8 mouse cellular contexts compared by ENCODE assay signal in genomic region chr8:22060446-22060889, GRCm38 (mm10). TPM values are rescaled to one million over a fixed set of nuclear protein-coding genes. Genes with fewer than 3 reads are reported as not detected.
DNase-seq lines count a peak whose midpoint lies in the region; ATAC-seq and TF ChIP-seq lines count a peak whose summit lies in the region.

TSS of gene Alg11 (plus strand) at chr8:22060721.

- H3K9ac ChIP-seq in embryonic facial prominence, embryonic 15.5 days, result peak within 1 kb of the TSS; percentile 60
- peak within 1 kb of the TSS; percentile 66 for H3K9ac ChIP-seq in limb, embryonic 14.5 days (ENCODE audit: low read depth, low read length, severe bottlenecking)
- peak within 1 kb of the TSS; percentile 68 for H3K9ac ChIP-seq in midbrain, postnatal 0 days (replicated peaks; ENCODE audit: low read length, poor library complexity, severe bottlenecking)

- H3K9me3 ChIP-seq in embryonic facial prominence, embryonic 15.5 days (replicated peaks), result no peaks in the 10 kb centered on the region
- no peaks in the 10 kb centered on the region for H3K9me3 ChIP-seq in limb, embryonic 14.5 days (ENCODE audit: control insufficient read depth, low read length)
- H3K9me3 ChIP-seq in midbrain, postnatal 0 days (ENCODE audit: low read length), result no peaks in the 10 kb centered on the region

- peaks cover 1% of the 10 kb centered on the region; the same call in 1 of the 2 replicates for H3K4me1 ChIP-seq in bone marrow, adult 2 months (ENCODE audit: control insufficient read depth, insufficient read depth, low read length)
- H3K4me1 ChIP-seq in embryonic facial prominence, embryonic 15.5 days, result peaks cover 10% of the 10 kb centered on the region
- H3K4me1 ChIP-seq in limb, embryonic 14.5 days (ENCODE audit: control insufficient read depth, insufficient read depth, low read length), result peaks cover 4% of the 10 kb centered on the region; the same call in 1 of the 2 replicates
- H3K4me1 ChIP-seq in midbrain, postnatal 0 days (ENCODE audit: insufficient read depth, low read length), result no peaks in the 10 kb centered on the region

- H3K36me3 ChIP-seq in embryonic facial prominence, embryonic 15.5 days, result peaks cover 19% of the 10 kb centered on the region
- peaks cover 22% of the 10 kb centered on the region for H3K36me3 ChIP-seq in limb, embryonic 14.5 days (ENCODE audit: control insufficient read depth, insufficient read depth, low read length)
- peaks cover 3% of the 10 kb centered on the region; the same call in 1 of the 2 replicates for H3K36me3 ChIP-seq in midbrain, postnatal 0 days (ENCODE audit: insufficient read depth, low read length)

- peak; percentile 93 for TF ChIP-seq POLR2A in bone marrow, adult 2 months (IDR thresholded peaks at IDR 0.05; ENCODE audit: borderline replicate concordance, control insufficient read depth, low read depth, low read length)
- TF ChIP-seq POLR2A in limb, embryonic 14.5 days (IDR thresholded peaks at IDR 0.05; ENCODE audit: borderline replicate concordance, extremely low read depth, insufficient read depth, insufficient read length), result peak; percentile 92; the same call in 1 of the 2 replicates

- H3K4me3 ChIP-seq in bone marrow, adult 2 months (replicated peaks; ENCODE audit: control insufficient read depth, low read depth, low read length), result peak within 1 kb of the TSS; percentile 82
- H3K4me3 ChIP-seq in embryonic facial prominence, embryonic 15.5 days (replicated peaks), result peak within 1 kb of the TSS; percentile 75
- H3K4me3 ChIP-seq in limb, embryonic 14.5 days (replicated peaks; ENCODE audit: low read length), result peak within 1 kb of the TSS; percentile 75
- peak within 1 kb of the TSS; percentile 82 for H3K4me3 ChIP-seq in midbrain, postnatal 0 days (ENCODE audit: low read depth, low read length)

- peak; percentile 91 for DNase-seq in 416B (ENCODE audit: low read depth)
- DNase-seq in heart, adult 8-10 months (ENCODE audit: low spot score), result peak; percentile 95
- DNase-seq in kidney, adult 9 months, result peak; percentile 98
- DNase-seq in limb, embryonic 14.5 days (ENCODE audit: low spot score), result peak; percentile 97
- DNase-seq in midbrain, postnatal 0 days (ENCODE audit: low spot score), result peak; percentile 99
- DNase-seq in spleen, postnatal 14 days (ENCODE audit: low spot score in 2 of 2), result peak; percentile 90 to 94

- peak within 1 kb of the TSS; percentile 47 for H3K27ac ChIP-seq in bone marrow, adult 2 months (ENCODE audit: control insufficient read depth, insufficient read depth, low read depth, low read length, poor library complexity)
- no peak within 1 kb of the TSS for H3K27ac ChIP-seq in embryonic facial prominence, embryonic 15.5 days (replicated peaks)
- H3K27ac ChIP-seq in limb, embryonic 14.5 days (replicated peaks; ENCODE audit: low read depth, low read length), result no peak within 1 kb of the TSS
- H3K27ac ChIP-seq in midbrain, postnatal 0 days (ENCODE audit: low read depth, low read length), result peak within 1 kb of the TSS; percentile 55; the same call in 1 of the 2 replicates

- peak; percentile 100 for ATAC-seq in embryonic facial prominence, embryonic 15.5 days (ENCODE audit: insufficient number of reproducible peaks, low FRiP score, low TSS enrichment, low read depth)
- peak; percentile 100 for ATAC-seq in limb, embryonic 14.5 days (ENCODE audit: low FRiP score, low read depth)
- peak; percentile 100 for ATAC-seq in midbrain, postnatal 0 days (ENCODE audit: low FRiP score)

- no peak for TF ChIP-seq CTCF in bone marrow, adult 2 months (IDR thresholded peaks at IDR 0.05; ENCODE audit: control insufficient read depth, insufficient read depth, low read length)
- TF ChIP-seq CTCF in midbrain, postnatal 0 days (IDR thresholded peaks at IDR 0.05), result peak; percentile 41; the same call in 1 of the 2 replicates

- peak within 1 kb of the TSS; percentile 98 for H3K4me2 ChIP-seq in embryonic facial prominence, embryonic 15.5 days (replicated peaks)
- peak within 1 kb of the TSS; percentile 97 for H3K4me2 ChIP-seq in limb, embryonic 14.5 days (replicated peaks; ENCODE audit: low read depth, low read length, severe bottlenecking)
- H3K4me2 ChIP-seq in midbrain, postnatal 0 days (ENCODE audit: low read depth, low read length, poor library complexity, severe bottlenecking), result peak within 1 kb of the TSS; percentile 94

- peaks cover 30% of the 10 kb centered on the region for H3K27me3 ChIP-seq in embryonic facial prominence, embryonic 15.5 days
- H3K27me3 ChIP-seq in limb, embryonic 14.5 days (ENCODE audit: control insufficient read depth, insufficient read depth, low read length), result peaks cover 19% of the 10 kb centered on the region
- no peaks in the 10 kb centered on the region for H3K27me3 ChIP-seq in midbrain, postnatal 0 days (ENCODE audit: insufficient read depth, low read length)

- WGBS in bone marrow, adult 2 months, result 0% methylated on average over 33 of the region's 36 CpGs
- WGBS in embryonic facial prominence, embryonic 15.5 days, result under 1% methylated on average over 35 of the region's 36 CpGs
- WGBS in limb, embryonic 14.5 days, result 0% methylated on average over 24 of the region's 36 CpGs
- WGBS in midbrain, postnatal 0 days, result under 1% methylated on average over 32 of the region's 36 CpGs

RNA-seq across cellular contexts. Expression of gene Alg11, which starts in this region (rescaled TPM):
- polyA plus RNA-seq in bone marrow, adult 2 months (2011; ENCODE audit: insufficient read depth, insufficient read length, low replicate concordance, missing spikeins), result 0.61 and 3.5 TPM in 2 replicates
- 28.6 and 35.7 TPM in 2 replicates for polyA plus RNA-seq in embryonic facial prominence, embryonic 15.5 days (2015; fragmentation: Nextera tagmentation; extraction: Ambion mirVana)
- 1 to 10 TPM; 7.3 to 8.8 (median 8.5) TPM for total RNA-seq in heart, adult 8-10 months (2022)
- polyA plus RNA-seq in limb, embryonic 14.5 days (2012; rRNA removed), result 11.3 and 13.6 TPM in 2 replicates
- polyA plus RNA-seq in limb, embryonic 14.5 days (2014; fragmentation: Nextera tagmentation; extraction: Ambion mirVana), result 23.4 and 27.6 TPM in 2 replicates
- 39.1 and 44.6 TPM in 2 replicates for total RNA-seq in midbrain, postnatal 0 days (2014; rRNA removed)
- 38.8 and 40.7 TPM in 2 replicates for polyA plus RNA-seq in midbrain, postnatal 0 days (2015; fragmentation: Nextera tagmentation; extraction: Ambion mirVana)

Comparison
In these comparisons a context has a peak if more than half of its experiments do, and no peak if none do; other contexts are left out.
1. H3K27ac ChIP-seq: peak in bone marrow, adult 2 months (single experiment) and midbrain, postnatal 0 days (single experiment); none in embryonic facial prominence, embryonic 15.5 days (single experiment) and limb, embryonic 14.5 days (single experiment).
2. Peak in every context shown above with its lines, with median percentiles within 50 percentile points of each other: DNase-seq, H3K4me3 ChIP-seq, ATAC-seq, H3K4me2 ChIP-seq and H3K9ac ChIP-seq.